14 mouse cellular contexts compared by ENCODE assay signal in the genomic region with DNA sequence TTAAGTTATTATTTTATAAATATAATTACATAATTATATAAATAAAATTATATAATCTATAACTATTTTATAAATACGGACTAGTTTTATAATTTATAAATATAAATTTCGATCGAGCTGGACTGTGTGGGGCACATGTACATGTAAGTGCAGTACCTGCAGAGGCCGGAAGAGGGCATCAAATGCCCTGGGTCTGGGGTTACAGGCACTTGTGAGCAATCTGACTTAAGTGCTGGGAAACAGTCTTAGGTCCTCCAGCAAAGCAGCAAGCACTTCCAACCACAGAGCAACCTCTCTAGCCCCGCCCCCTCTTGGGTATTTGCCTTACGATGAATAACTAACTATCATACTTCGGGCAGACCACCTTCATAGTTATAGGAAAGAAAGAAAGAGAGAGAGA.
"Had no signal": no experiment of that assay in that cellular context is flagged by ENCODE, and none has a peak within 500 bp of the region (broad histone marks: within the 10 kb centered on the region; RNA-seq: fewer than 3 reads in every experiment).

No protein-coding gene starts in this region.

- DNase-seq: kidney, adult 11 months; kidney, postnatal 25 days; liver; liver, embryonic 13.5 days; liver, postnatal 0 days; lung, postnatal 14 days; right cerebral cortex, postnatal 14 days; thymus, postnatal 4 days had no signal

- H3K4me3 ChIP-seq: kidney, embryonic 15.5 days; limb, embryonic 12.5 days; liver, embryonic 13.5 days; lung, embryonic 15.5 days; megakaryocyte, embryonic 14.5 days; midbrain, embryonic 12.5 days had no signal

- H3K36me3 ChIP-seq: kidney, embryonic 15.5 days; limb, embryonic 12.5 days; liver, embryonic 13.5 days; lung, embryonic 15.5 days; midbrain, embryonic 12.5 days had no signal

- H3K9ac ChIP-seq: kidney, embryonic 15.5 days; limb, embryonic 12.5 days; liver, embryonic 13.5 days; liver, postnatal 0 days; lung, embryonic 15.5 days; midbrain, embryonic 12.5 days had no signal

- H3K9me3 ChIP-seq: kidney, embryonic 15.5 days; limb, embryonic 12.5 days; liver, embryonic 13.5 days; lung, embryonic 15.5 days; midbrain, embryonic 12.5 days had no signal

- H3K4me1 ChIP-seq: liver, embryonic 13.5 days; lung, embryonic 15.5 days; megakaryocyte, embryonic 14.5 days had no signal

- H3K27ac ChIP-seq: kidney, embryonic 15.5 days; limb, embryonic 12.5 days; liver, embryonic 13.5 days; lung, embryonic 15.5 days; macrophage; midbrain, embryonic 12.5 days had no signal
